Mouse (Mus musculus) brain, embryonic 14.5 days (tissue): ENCODE results near the gene Mfap3. TPM values are rescaled to one million over a fixed set of nuclear protein-coding genes. Genes with fewer than 3 reads are reported as not detected.

ENCODE experiments used
- DNase-seq: peaks from one replicate; pipeline ENCODE4 v3.0.0-alpha.2; 2011; ENCODE audit warnings: low read depth
- CTCF ChIP-seq: fragments of 200-500 bp; IDR thresholded peaks from 2 replicates; pipeline ENCODE4 v1.5.1; 2012; ENCODE audit warnings: inconsistent platforms, mild to moderate bottlenecking, moderate library complexity, borderline replicate concordance; ENCODE audit not compliant: insufficient read depth, insufficient read length; ENCODE audit errors: extremely low read depth
- POLR2A ChIP-seq: fragments of 200-500 bp; IDR thresholded peaks from 2 replicates; pipeline ENCODE4 v1.6.1; 2012; ENCODE audit warnings: mild to moderate bottlenecking, inconsistent platforms, borderline replicate concordance; ENCODE audit not compliant: poor library complexity, insufficient read depth, insufficient read length, severe bottlenecking; ENCODE audit errors: extremely low read depth
- polyA plus RNA-seq: library from polyadenylated mRNA; depleted of rRNA; stranded (reverse); fragments of >200 nt; gene quantifications from 2 replicates; pipeline ENCODE4 v1.2.3, GENCODE M21; 2012

The Mfap3 gene
- polyA plus RNA-seq, 1 experiment, result 39.3 TPM

- TF ChIP-seq POLR2A (no peak), CTCF (no peak)
- DNase-seq, result no peak
These were observed 3.2 kb upstream of the Mfap3 start for GRCm38 (mm10) chr11:57515218-57515617.

GRCm38 (mm10) chr11:57516946-57517441 is 1.5 kb upstream of the Mfap3 start:
- no peak for DNase-seq
- TF ChIP-seq POLR2A (no peak), CTCF (no peak)

- no peak for DNase-seq
- TF ChIP-seq POLR2A, result no peak
- TF ChIP-seq CTCF, result no peak
These were observed 286 bp downstream of the Mfap3 start for GRCm38 (mm10) chr11:57518751-57519148.

GRCm38 (mm10) chr11:57519304-57519703 is 840 bp downstream of the Mfap3 start:
- no peak for DNase-seq
- TF ChIP-seq POLR2A (no peak), CTCF (no peak)

GRCm38 (mm10) chr11:57521206-57521605 is 2.7 kb downstream of the Mfap3 start:
- no peak for DNase-seq
- TF ChIP-seq CTCF (no peak), POLR2A (no peak)

- TF ChIP-seq POLR2A (no peak), CTCF (no peak)
- peak; percentile 86 for DNase-seq
These were observed 3.6 kb downstream of the Mfap3 start for GRCm38 (mm10) chr11:57522046-57522445.

GRCm38 (mm10) chr11:57523418-57523817 is 5.0 kb downstream of the Mfap3 start:
- TF ChIP-seq CTCF (no peak), POLR2A (no peak)
- DNase-seq, result no peak

- TF ChIP-seq POLR2A, result no peak
- TF ChIP-seq CTCF, result no peak
- DNase-seq, result no peak
These were observed 6.1 kb downstream of the Mfap3 start for GRCm38 (mm10) chr11:57524597-57524996.

GRCm38 (mm10) chr11:57525900-57526299 is 7.4 kb downstream of the Mfap3 start:
- DNase-seq, result no peak

GRCm38 (mm10) chr11:57527506-57527905 is 9.0 kb downstream of the Mfap3 start:
- no peak for DNase-seq
- TF ChIP-seq POLR2A, result no peak
- no peak for TF ChIP-seq CTCF

More at GRCm38 (mm10) chr11:57525900-57526299, 7.4 kb downstream of the Mfap3 start:
- TF ChIP-seq CTCF (no peak), POLR2A (no peak)

GRCm38 (mm10) chr11:57529111-57529510 is 10.6 kb downstream of the Mfap3 start:
- TF ChIP-seq CTCF (no peak), POLR2A (no peak)
- DNase-seq, result no peak

GRCm38 (mm10) chr11:57531300-57531950 is 13.0 kb downstream of the Mfap3 start:
- TF ChIP-seq POLR2A (no peak), CTCF (no peak)
- peak; percentile 92 for DNase-seq

- TF ChIP-seq POLR2A (no peak), CTCF (no peak)
- DNase-seq, result no peak
These were observed 13.8 kb downstream of the Mfap3 start for GRCm38 (mm10) chr11:57532306-57532705.

- TF ChIP-seq POLR2A (no peak), CTCF (no peak)
- peak; percentile 81 for DNase-seq
These were observed 17.4 kb downstream of the Mfap3 start for GRCm38 (mm10) chr11:57535912-57536311.
